Mouse (Mus musculus): ENCODE measurements around the gene Coro1a. TPM values are rescaled to one million over a fixed set of nuclear protein-coding genes. Genes with fewer than 3 reads are reported as not detected.
"Not testable (repeated sequence)": the region's sequence is repeated elsewhere in the genome, so short reads cannot be mapped to it uniquely, and the experiment has no call there.

The Coro1a gene
- polyA plus RNA-seq, 1 experiment from 2014 or later, result 51.0 TPM

DNA sequence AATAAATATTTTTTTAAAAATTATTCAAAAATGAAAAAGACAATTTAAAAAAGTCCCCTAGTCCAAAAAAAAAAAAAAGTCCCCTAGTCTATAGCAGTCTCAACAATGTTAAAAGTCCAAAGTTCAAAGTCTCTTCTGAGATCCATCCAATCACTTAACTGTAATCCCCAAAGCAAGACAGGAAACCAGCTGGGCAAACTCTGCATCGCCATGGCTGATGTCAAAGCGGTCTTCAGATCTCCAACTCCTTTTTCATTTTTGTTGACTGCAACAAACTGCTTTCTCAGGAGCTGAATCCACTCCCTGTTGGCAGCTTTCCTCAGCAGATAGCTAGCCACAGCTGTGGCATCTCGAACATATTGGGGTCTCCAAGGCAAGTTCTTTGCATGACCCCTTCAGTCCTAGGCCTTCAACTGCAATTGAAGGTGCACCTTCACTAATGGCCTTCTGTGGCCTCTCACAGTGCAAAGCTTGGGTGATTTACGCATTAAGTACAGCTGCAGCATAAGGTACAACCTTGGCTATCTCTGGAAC, 22.7 kb upstream of the Coro1a start:
- H3K9ac ChIP-seq; H3K4me2 ChIP-seq; H3K4me3 ChIP-seq (replicated peaks); H3K9me3 ChIP-seq; H3K36me3 ChIP-seq (replicated peaks); H3K27ac ChIP-seq; ATAC-seq (ENCODE audit: low FRiP score); H3K27me3 ChIP-seq; H3K4me1 ChIP-seq: not testable (repeated sequence)
- WGBS, result 85% methylated on average over 4 of the region's 4 CpGs

DNA sequence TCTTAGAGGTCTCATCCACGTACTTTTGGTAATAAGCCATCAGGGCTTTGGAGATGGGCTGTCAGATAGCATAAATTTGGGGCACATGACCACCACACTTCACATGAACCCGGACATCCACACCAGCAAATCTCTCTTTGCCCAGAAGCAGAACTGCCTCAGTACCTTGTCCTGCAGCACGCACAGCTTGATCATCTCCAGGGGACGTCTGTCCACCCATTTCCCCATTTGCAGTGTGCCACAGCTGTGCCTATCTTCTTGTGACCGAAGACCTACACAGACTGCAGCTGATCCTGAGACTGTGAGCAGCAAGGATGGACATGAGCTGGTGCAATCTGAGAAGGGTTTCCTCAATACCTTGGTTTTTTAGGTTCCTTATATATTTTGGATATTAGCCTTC, 18.1 kb upstream of the Coro1a start:
- no peak for ATAC-seq (ENCODE audit: low FRiP score)

DNA sequence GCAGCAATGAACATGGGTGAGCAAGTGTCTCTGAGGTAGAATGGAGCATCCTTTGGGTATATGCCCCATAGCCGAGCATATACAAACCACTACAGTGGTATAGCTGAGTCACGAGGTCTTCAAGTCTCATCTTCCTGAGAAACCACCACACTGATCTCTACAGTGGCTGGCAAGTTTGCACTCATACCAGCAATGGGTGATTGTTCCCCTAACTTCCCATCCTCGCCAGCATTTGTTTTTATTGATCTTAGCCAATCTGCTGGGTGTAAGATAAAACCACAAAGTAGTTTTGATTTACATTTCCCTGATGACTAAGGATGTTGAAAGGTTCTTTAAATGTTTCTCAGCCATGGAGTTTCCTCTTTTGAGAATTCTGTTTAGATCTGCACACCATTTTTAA, 17.5 kb upstream of the Coro1a start:
- H3K27me3 ChIP-seq, result no peaks in the 10 kb centered on the region
- H3K4me3 ChIP-seq (replicated peaks), result no peak overlapping the region
- H3K4me1 ChIP-seq, result no peaks in the 10 kb centered on the region
- no peak overlapping the region for H3K27ac ChIP-seq
- 82% methylated on average over 3 of the region's 3 CpGs for WGBS
- no peaks in the 10 kb centered on the region for H3K36me3 ChIP-seq (replicated peaks)
- no peak for ATAC-seq (ENCODE audit: low FRiP score)
- H3K9ac ChIP-seq, result no peak overlapping the region
- H3K9me3 ChIP-seq, result peaks cover 6% of the 10 kb centered on the region; the same call in 1 of the 2 replicates
- no peak overlapping the region for H3K4me2 ChIP-seq

More for the DNA sequence above, 18.1 kb upstream of the Coro1a start:
- 80% methylated on average over 5 of the region's 5 CpGs for WGBS
- H3K9me3 ChIP-seq, result peaks cover 6% of the 10 kb centered on the region; the same call in 1 of the 2 replicates
- no peak overlapping the region for H3K9ac ChIP-seq
- H3K36me3 ChIP-seq (replicated peaks), result no peaks in the 10 kb centered on the region
- no peak overlapping the region for H3K4me3 ChIP-seq (replicated peaks)
- H3K4me1 ChIP-seq, result no peaks in the 10 kb centered on the region
- no peak overlapping the region for H3K27ac ChIP-seq
- no peaks in the 10 kb centered on the region for H3K27me3 ChIP-seq
- no peak overlapping the region for H3K4me2 ChIP-seq

DNA sequence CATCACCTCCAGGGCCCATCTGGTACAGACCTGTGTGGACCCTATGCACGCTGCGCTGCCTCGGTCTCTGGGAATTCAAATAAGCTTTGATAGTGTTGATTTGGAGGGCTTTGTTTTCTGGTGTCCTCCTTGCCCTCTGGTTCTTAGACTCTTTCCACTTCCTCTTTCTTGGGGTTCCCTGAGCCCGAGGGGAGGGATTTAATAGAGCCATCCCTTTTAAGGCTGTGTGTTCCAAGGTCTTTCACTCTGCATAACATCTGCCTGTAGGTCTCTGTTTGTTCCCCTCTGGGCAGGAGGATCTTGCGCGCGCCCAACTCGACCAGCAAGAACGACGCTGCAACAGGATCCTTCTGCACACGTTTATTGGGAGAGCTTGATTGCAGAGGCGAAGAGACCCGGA, 14.0 kb upstream of the Coro1a start:
- no peak for ATAC-seq (ENCODE audit: low FRiP score)
- WGBS, result 91% methylated on average over 13 of the region's 13 CpGs
- Histone ChIP-seq H3K9me3 (peaks cover 6% of the 10 kb centered on the region; the same call in 1 of the 2 replicates), H3K4me2 (no peak overlapping the region), H3K27me3 (no peaks in the 10 kb centered on the region), H3K4me3 (replicated peaks) (no peak overlapping the region), H3K36me3 (replicated peaks) (no peaks in the 10 kb centered on the region), H3K27ac (no peak overlapping the region), H3K9ac (no peak overlapping the region), H3K4me1 (no peaks in the 10 kb centered on the region)

DNA sequence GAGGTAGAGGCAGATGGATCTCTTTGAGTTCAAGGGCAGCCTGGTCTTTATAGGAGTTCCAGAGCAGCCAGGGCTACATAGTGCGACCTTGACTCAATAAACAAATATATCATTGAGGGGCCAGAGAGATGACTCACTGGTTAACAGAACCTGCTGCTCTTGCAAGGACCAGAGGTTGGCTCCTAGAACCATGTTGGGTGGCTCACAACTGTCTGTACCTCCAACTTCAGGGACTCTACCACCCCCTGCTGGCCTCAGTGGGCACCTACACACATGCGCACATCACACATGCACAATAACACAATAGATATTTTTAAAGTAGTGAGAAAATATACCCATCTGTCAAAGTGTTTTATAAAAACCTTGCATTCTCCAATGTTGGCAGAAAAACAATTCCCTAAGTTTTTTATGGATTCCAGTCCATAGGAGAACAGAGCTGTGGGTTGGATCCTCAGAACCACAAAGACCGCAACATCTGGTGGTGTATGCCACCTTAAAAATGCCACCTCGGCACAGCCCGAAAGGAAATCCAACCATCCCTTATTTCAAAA, 11.3 kb upstream of the Coro1a start:
- WGBS, result 95% methylated on average over 5 of the region's 5 CpGs
- no peak for ATAC-seq (ENCODE audit: low FRiP score)
- no peak overlapping the region for H3K4me2 ChIP-seq

DNA sequence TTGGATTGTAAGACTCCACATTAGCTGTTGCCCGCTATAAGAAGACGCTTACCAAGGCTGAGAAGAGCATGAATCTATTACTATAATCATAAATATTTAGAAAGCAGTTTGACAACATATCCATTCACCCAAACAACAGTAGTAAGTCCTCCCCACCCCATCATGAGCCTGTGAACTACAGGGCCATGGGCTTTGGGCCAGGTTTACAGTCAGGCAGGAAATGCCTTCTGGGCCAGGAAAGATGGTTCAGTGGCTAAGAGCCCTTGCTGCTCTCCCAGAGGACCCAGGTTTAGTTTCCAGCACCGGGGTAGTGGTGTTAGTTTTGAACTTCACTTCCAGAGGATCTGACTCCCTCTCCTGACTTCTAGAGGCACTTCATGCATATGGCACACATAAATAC, 10.0 kb upstream of the Coro1a start:
- Histone ChIP-seq H3K36me3 (replicated peaks) (no peaks in the 10 kb centered on the region), H3K27me3 (no peaks in the 10 kb centered on the region), H3K4me2 (no peak overlapping the region), H3K4me1 (no peaks in the 10 kb centered on the region), H3K27ac (no peak overlapping the region), H3K9ac (no peak overlapping the region), H3K4me3 (replicated peaks) (no peak overlapping the region), H3K9me3 (peaks cover 6% of the 10 kb centered on the region; the same call in 1 of the 2 replicates)
- no peak for ATAC-seq (ENCODE audit: low FRiP score)
- 89% methylated on average over 3 of the region's 3 CpGs for WGBS

More for the DNA sequence above, 11.3 kb upstream of the Coro1a start:
- Histone ChIP-seq H3K4me3 (replicated peaks) (no peak overlapping the region), H3K4me1 (no peaks in the 10 kb centered on the region), H3K9me3 (peaks cover 6% of the 10 kb centered on the region; the same call in 1 of the 2 replicates), H3K9ac (no peak overlapping the region), H3K27ac (no peak overlapping the region), H3K27me3 (no peaks in the 10 kb centered on the region), H3K36me3 (replicated peaks) (no peaks in the 10 kb centered on the region)

DNA sequence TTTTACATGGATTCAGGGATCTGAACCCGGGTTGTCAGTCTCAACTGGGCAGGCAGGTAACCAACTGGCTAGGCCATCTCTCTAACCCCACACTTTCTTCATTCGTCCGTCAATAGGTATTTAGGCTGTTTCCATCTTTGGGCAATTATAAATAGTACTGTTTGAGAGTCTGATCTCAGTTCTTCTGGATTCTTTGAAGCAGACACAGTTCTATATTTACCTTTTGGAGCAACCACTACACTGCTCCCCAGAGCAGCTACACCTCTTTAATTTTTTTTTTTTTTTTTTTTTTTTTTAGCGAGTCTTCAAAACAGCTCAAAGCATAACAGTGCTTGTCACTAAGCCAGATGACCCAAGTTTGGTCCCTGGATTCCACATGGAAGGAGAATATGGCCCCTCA, 8.1 kb upstream of the Coro1a start:
- Histone ChIP-seq H3K9me3 (no peaks in the 10 kb centered on the region), H3K27me3 (no peaks in the 10 kb centered on the region), H3K27ac (no peak overlapping the region), H3K9ac (no peak overlapping the region), H3K4me3 (replicated peaks) (no peak overlapping the region), H3K4me2 (no peak overlapping the region), H3K36me3 (replicated peaks) (no peaks in the 10 kb centered on the region), H3K4me1 (no peaks in the 10 kb centered on the region)
- ATAC-seq (ENCODE audit: low FRiP score), result no peak
- 79% methylated on average over 4 of the region's 4 CpGs for WGBS

DNA sequence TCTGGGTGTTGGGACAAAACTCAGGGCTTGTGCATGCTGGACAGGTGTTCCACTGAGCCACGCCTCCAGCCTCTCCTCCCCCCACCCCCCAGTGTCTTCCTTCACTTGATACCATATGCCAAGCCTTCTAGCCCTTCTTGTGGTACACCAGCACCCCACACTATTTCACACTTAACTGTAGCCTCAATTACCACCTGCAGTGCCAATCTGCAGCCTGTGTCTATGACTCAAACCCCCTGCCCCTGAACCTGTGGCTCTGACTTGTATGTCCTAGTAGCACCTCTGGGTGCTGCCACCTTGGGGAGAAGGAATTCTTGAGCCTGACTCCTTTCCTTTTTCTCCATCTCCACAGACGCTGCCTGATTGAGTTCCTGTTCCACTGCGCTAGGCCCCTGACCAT, 4.3 kb upstream of the Coro1a start:
- Histone ChIP-seq H3K9ac (no peak overlapping the region), H3K36me3 (replicated peaks) (no peaks in the 10 kb centered on the region), H3K27ac (no peak overlapping the region), H3K4me2 (no peak overlapping the region), H3K4me1 (no peaks in the 10 kb centered on the region), H3K9me3 (peaks cover 6% of the 10 kb centered on the region; the same call in 1 of the 2 replicates), H3K4me3 (replicated peaks) (no peak overlapping the region), H3K27me3 (peaks cover 9% of the 10 kb centered on the region; the same call in 1 of the 2 replicates)
- WGBS, result 91% methylated on average over 3 of the region's 3 CpGs
- no peak for ATAC-seq (ENCODE audit: low FRiP score)

DNA sequence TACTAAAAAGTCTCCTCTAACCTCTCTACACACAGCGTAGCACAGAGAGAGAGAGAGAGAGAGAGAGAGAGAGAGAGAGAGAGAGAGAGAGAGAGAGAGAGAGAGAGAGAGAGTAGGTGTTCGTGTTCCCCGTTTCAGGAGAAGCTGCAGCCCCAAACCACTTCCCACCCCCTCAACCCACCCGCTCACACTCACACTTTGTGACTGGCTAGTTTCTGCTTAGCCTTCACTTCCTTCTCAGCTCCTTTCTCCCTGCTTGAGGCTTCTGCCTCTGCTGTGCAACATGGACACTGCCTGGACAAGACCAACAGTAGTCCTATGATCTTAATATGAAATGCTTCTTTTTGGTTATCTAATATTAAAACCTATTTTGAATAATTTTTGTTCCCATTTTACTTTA, 2.7 kb upstream of the Coro1a start:
- ATAC-seq (ENCODE audit: low FRiP score), result no peak
- Histone ChIP-seq H3K4me1 (no peaks in the 10 kb centered on the region), H3K27me3 (peaks cover 20% of the 10 kb centered on the region), H3K9ac (no peak overlapping the region), H3K27ac (no peak overlapping the region), H3K4me2 (no peak overlapping the region), H3K9me3 (peaks cover 6% of the 10 kb centered on the region; the same call in 1 of the 2 replicates), H3K4me3 (replicated peaks) (no peak overlapping the region), H3K36me3 (replicated peaks) (no peaks in the 10 kb centered on the region)
- 75% methylated on average over 4 of the region's 4 CpGs for WGBS

DNA sequence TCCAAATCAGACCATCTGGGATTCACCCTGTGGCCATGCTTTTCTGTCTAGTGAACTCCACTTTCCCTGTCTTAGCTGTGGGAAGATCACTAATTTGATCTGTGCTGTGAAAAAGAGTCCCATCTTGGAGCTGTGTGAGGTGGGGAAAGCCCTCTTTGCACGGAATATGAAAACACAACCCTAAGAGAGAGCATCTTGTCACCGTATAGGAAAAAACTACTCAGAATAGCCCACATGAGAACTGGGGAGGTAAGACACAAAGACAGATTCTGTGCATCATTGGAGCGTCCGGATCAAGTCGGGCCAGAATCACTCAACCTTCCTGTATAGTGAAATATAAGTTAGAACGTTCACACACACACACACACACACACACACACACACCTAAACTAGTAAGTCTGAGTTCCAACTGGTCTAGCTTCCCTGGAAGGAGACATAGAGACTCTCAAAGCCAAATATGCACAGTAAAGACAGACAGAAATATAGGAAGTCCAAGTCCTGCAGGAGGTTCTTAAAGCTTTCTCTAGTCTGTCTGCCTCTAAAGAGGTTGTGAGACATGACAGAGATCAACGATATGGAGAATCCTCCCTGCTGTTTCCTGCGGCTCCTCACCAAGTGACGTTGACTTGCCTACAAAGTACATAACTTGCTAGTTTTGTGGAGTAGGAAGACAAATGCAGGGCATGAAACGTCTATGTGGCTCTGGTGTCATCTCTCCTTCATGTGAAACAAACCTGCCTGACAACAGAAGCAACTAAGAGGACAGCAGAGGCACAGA, 777 bp upstream of the Coro1a start:
- WGBS, result 84% methylated on average over 10 of the region's 10 CpGs
- H3K4me3 ChIP-seq (replicated peaks), result no peak overlapping the region
- H3K27ac ChIP-seq, result no peak overlapping the region
- no peak for ATAC-seq (ENCODE audit: low FRiP score)
- no peak overlapping the region for H3K4me2 ChIP-seq
- H3K9ac ChIP-seq, result no peak overlapping the region
- peaks cover 26% of the 10 kb centered on the region for H3K27me3 ChIP-seq
- H3K36me3 ChIP-seq (replicated peaks), result no peaks in the 10 kb centered on the region
- peaks cover 16% of the 10 kb centered on the region for H3K4me1 ChIP-seq
- H3K9me3 ChIP-seq, result peaks cover 6% of the 10 kb centered on the region; the same call in 1 of the 2 replicates

DNA sequence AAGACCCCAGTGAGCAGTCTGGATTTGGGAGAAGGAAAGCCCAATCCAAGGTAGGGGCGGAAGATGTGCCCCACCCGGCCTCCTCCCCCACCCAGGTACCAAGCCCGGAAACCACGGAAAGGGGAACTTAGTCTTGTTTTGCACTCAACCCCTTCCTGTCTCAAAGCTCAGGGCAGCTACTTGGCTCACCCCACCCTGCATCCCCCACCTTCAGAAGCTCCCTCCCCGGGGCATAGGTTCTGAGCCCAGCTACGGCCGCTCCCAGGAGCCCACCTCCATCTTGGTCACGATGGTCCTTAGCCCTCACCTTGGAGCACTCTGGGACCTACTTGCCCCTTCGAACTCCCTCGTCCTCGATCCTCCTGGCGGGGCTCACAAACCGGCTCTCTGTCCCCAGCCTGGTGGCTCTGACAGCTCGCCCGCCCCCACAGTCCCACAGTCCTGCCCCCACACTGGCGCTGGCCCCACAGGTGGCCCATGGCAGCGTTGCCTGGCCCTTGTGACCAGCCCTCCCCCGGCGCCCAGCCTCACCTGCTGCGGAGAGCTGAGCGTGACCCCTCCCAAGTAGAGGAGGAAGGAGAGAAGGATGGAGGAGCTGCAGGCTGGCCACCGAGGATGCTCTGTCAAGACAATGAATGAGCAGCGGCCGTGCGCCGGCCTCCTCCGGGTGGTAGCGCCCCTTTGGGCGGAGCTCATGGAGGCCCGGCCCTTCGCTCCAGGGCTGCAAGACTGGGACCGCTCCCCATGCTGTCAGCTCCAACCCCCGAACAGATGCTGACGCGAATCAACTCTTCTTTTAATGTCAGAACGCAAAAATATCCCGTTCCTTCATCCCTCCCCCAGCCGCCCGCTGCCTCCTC, 3.2 kb downstream of the Coro1a start:
- peak overlapping the region; percentile 95 for H3K4me2 ChIP-seq
- peaks cover 5% of the 10 kb centered on the region; the same call in 1 of the 2 replicates for H3K9me3 ChIP-seq
- peak overlapping the region; percentile 37; the same call in 1 of the 2 replicates for H3K27ac ChIP-seq
- H3K27me3 ChIP-seq, result peaks cover 40% of the 10 kb centered on the region
- peak overlapping the region; percentile 81 for H3K9ac ChIP-seq
- peak; percentile 86 for ATAC-seq (ENCODE audit: low FRiP score)
- under 1% methylated on average over 39 of the region's 39 CpGs for WGBS
- H3K4me3 ChIP-seq (replicated peaks), result peak overlapping the region; percentile 62
- H3K4me1 ChIP-seq, result peaks cover 39% of the 10 kb centered on the region
- H3K36me3 ChIP-seq (replicated peaks), result peaks cover 14% of the 10 kb centered on the region

DNA sequence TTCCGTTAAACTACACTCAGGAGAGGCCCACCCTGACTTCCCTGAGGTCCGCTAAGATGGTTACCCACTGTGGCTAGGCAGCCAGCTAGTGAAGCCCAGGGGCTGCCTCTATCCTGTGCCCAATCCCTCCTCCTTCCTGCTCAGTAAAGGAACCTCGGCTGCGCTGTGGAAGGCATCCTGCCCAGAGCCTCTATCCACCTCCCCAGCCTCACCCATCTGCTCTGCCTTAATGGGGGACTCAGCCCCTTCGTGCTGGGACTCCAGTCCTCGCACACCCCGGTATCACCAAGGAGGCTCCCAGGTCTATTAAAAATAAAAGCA, 3.9 kb downstream of the Coro1a start:
- no peak overlapping the region; the same call in 1 of the 2 replicates for H3K27ac ChIP-seq
- peak overlapping the region; percentile 62 for H3K4me3 ChIP-seq (replicated peaks)
- peaks cover 36% of the 10 kb centered on the region for H3K27me3 ChIP-seq
- peak overlapping the region; percentile 81; the same call in 1 of the 2 replicates for H3K9ac ChIP-seq
- peak; percentile 4; the same call in 1 of the 2 replicates for ATAC-seq (ENCODE audit: low FRiP score)
- peaks cover 39% of the 10 kb centered on the region for H3K4me1 ChIP-seq
- peaks cover 20% of the 10 kb centered on the region for H3K36me3 ChIP-seq (replicated peaks)
- no peaks in the 10 kb centered on the region for H3K9me3 ChIP-seq
- WGBS, result 12% methylated on average over 7 of the region's 7 CpGs
- H3K4me2 ChIP-seq, result peak overlapping the region; percentile 95

All from forebrain, embryonic 12.5 days (tissue).